Mouse (Mus musculus) neural tube, embryonic 14.5 days (tissue): ENCODE measurements around the gene Gli2. TPM values are rescaled to one million over a fixed set of nuclear protein-coding genes. Genes with fewer than 3 reads are reported as not detected.

Source experiments
- microRNA-seq: library from miRNA; unstranded; fragments of <30 nt; microRNA quantifications from one replicate; pipeline ENCODE4, GENCODE M21; 2016
- polyA plus RNA-seq: library from polyadenylated mRNA; unstranded; fragments of >200 nt; fragmentation: Nextera tagmentation; extraction: Ambion mirVana; gene quantifications from 2 replicates; pipeline ENCODE4 v1.2.1, GENCODE M21; 2014

Gli2 gene
- polyA plus RNA-seq, 1 experiment from 2014 or later, result 1.5 TPM

Small RNAs within 50 kb of the gene (microRNA-seq; reads per million reads assigned to microRNA genes)
- not detected for gene Mir6346
